9 mouse cellular contexts compared by ENCODE assay signal in the genomic region with DNA sequence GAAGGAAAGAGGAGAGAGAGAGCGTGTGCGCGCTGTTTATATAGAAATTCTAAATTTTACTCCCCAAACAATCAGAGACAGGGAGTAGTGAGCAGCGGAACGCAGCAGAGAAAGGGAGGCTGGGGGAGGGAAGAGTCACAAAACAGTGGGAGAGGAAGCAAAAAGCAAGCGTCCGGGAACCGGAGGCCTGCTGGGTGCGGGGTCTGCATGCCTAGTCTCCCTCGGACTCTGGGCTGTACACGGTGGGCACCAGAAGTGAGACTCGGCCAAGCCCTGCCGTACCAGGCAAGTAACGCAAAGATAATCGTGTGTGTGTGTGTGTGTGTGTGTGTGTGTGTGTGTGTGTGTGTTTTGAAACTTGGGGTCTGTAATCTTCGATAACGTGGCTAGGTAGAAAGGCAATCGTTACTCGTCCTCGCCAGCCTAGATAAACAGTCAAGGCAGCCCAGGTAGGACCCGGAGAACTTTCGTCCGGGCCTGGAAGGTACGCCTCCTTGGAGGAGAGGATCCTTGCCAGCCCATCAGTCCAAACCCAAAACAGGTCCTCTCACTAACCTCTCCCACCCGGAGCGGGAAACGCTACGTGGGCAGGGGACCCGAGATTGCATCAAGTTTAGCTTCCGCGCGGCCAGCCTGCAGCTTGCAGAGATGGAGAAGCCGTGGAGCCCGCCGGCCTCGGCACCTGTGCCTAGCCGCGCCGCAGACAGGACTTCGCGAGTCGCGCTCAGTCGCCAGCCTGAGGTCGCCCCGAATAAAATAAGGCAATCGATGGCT. TPM values are rescaled to one million over a fixed set of nuclear protein-coding genes. Genes with fewer than 3 reads are reported as not detected.
DNase-seq lines count a peak whose midpoint lies in the region; ATAC-seq lines count a peak whose summit lies in the region.
"Had no signal": no experiment of that assay in that cellular context is flagged by ENCODE, and none has a peak within 500 bp of the region (broad histone marks: within the 10 kb centered on the region; RNA-seq: fewer than 3 reads in every experiment).

No protein-coding gene starts in this region.

- peak overlapping the region; percentile 95 for H3K4me3 ChIP-seq in forebrain, embryonic 14.5 days (ENCODE audit: low read depth, low read length)
- H3K4me3 ChIP-seq in midbrain, embryonic 11.5 days (ENCODE audit: low read depth, low read length): peak overlapping the region; percentile 96

- H3K36me3 ChIP-seq in forebrain, embryonic 14.5 days (ENCODE audit: control insufficient read depth, insufficient read depth, low read length): no peaks in the 10 kb centered on the region
- no peaks in the 10 kb centered on the region for H3K36me3 ChIP-seq in midbrain, embryonic 11.5 days (ENCODE audit: control insufficient read depth, insufficient read depth, low read length)

- H3K9ac ChIP-seq in forebrain, embryonic 14.5 days (ENCODE audit: low read length): peak overlapping the region; percentile 95
- H3K9ac ChIP-seq in midbrain, embryonic 11.5 days (ENCODE audit: low read length): peak overlapping the region; percentile 95

- H3K4me2 ChIP-seq in forebrain, embryonic 14.5 days (ENCODE audit: low read length): peak overlapping the region; percentile 71
- H3K4me2 ChIP-seq in midbrain, embryonic 11.5 days: peak overlapping the region; percentile 84

- WGBS in forebrain, embryonic 14.5 days: under 1% methylated on average over 45 of the region's 47 CpGs
- WGBS in midbrain, embryonic 11.5 days: under 1% methylated on average over 47 of the region's 47 CpGs

- H3K27ac ChIP-seq in forebrain, embryonic 14.5 days (ENCODE audit: low read depth, low read length): peak overlapping the region; percentile 99
- peak overlapping the region; percentile 96 for H3K27ac ChIP-seq in midbrain, embryonic 11.5 days (ENCODE audit: low read depth, low read length)

- no peak for DNase-seq in cerebellum, postnatal 4 days (ENCODE audit: low spot score in 2 of 2)
- DNase-seq in urinary bladder, adult 18-20 months (ENCODE audit: low spot score in 2 of 2): peak; percentile 29 to 57
- no peak for DNase-seq in urinary bladder, postnatal 4 days (ENCODE audit: low spot score in 2 of 2)
- DNase-seq in forebrain, embryonic 14.5 days (ENCODE audit: low spot score): peak; percentile 56
- DNase-seq in kidney, postnatal 10 days: peak; percentile 65
- peak; percentile 96 for DNase-seq in midbrain, embryonic 11.5 days (ENCODE audit: low spot score, missing footprints)

- peak; percentile 5; the same call in 1 of the 2 replicates for ATAC-seq in cerebellum, adult (ENCODE audit: insufficient number of reproducible peaks, low FRiP score, low TSS enrichment)
- ATAC-seq in forebrain, embryonic 14.5 days: peak; percentile 0; the same call in 1 of the 2 replicates
- ATAC-seq in midbrain, embryonic 11.5 days (ENCODE audit: low FRiP score): no peak
- ATAC-seq in monocyte, adult 5-6 weeks (replicated peaks; ENCODE audit: insufficient number of reproducible peaks, low FRiP score, low TSS enrichment, poor library complexity, severe bottlenecking): no peak

- peaks cover 14% of the 10 kb centered on the region for H3K4me1 ChIP-seq in forebrain, embryonic 14.5 days (ENCODE audit: control insufficient read depth, insufficient read depth, low read length)
- peaks cover 21% of the 10 kb centered on the region for H3K4me1 ChIP-seq in midbrain, embryonic 11.5 days (ENCODE audit: control insufficient read depth, insufficient read depth, low read length)

- no peaks in the 10 kb centered on the region for H3K9me3 ChIP-seq in forebrain, embryonic 14.5 days (replicated peaks; ENCODE audit: control insufficient read depth, low read length)
- H3K9me3 ChIP-seq in midbrain, embryonic 11.5 days (ENCODE audit: control insufficient read depth, low read length): no peaks in the 10 kb centered on the region

- no peaks in the 10 kb centered on the region for H3K27me3 ChIP-seq in forebrain, embryonic 14.5 days (replicated peaks; ENCODE audit: control insufficient read depth, insufficient read depth, low read length)
- 0 out of 2 replicates have a peak, but pooled peaks cover 2% of the 10 kb centered on the region for H3K27me3 ChIP-seq in midbrain, embryonic 11.5 days (ENCODE audit: control insufficient read depth, insufficient read depth, low read length)

RNA-seq across cellular contexts. Expression of a gene that starts 3.2 kb away (rescaled TPM):
- polyA plus RNA-seq in forebrain, embryonic 14.5 days (2014; fragmentation: Nextera tagmentation; extraction: Ambion mirVana): 75.7 and 82.0 TPM in 2 replicates
- polyA plus RNA-seq in midbrain, embryonic 11.5 days (2014; fragmentation: Nextera tagmentation; extraction: Ambion mirVana): 69.9 and 82.3 TPM in 2 replicates
- not detected in 3 replicates for total RNA-seq in monocyte, adult 5-6 weeks (2017)
- total RNA-seq: hematopoietic stem cell, adult 5-6 weeks had no signal

Comparison
In these comparisons a context has a peak if more than half of its experiments do, and no peak if none do; other contexts are left out.
1. DNase-seq: peak in urinary bladder, adult 18-20 months (2 of 2), forebrain, embryonic 14.5 days (single experiment), kidney, postnatal 10 days (single experiment) and midbrain, embryonic 11.5 days (single experiment); none in cerebellum, postnatal 4 days (0 of 2) and urinary bladder, postnatal 4 days (0 of 2).
2. ATAC-seq: peak in cerebellum, adult (single experiment) and forebrain, embryonic 14.5 days (single experiment); none in midbrain, embryonic 11.5 days (single experiment) and monocyte, adult 5-6 weeks (single experiment).